Mouse (Mus musculus) heart, embryonic 14.5 days (tissue): ENCODE results near the gene 1700016K19Rik. TPM values are rescaled to one million over a fixed set of nuclear protein-coding genes. Genes with fewer than 3 reads are reported as not detected.

Experiments
- ATAC-seq: fragments of 200-750 bp; cut with Nextera tagmentation; 2 replicates; pipeline ENCODE4 v1.8.0; 2017; ENCODE audit warnings: low read depth, moderate TSS enrichment; ENCODE audit not compliant: insufficient number of reproducible peaks, insufficient read depth, low FRiP score
- H3K27ac ChIP-seq, 2 experiments: fragments of 200-500 bp in 1 of 2; fragments of 300-500 bp in 1 of 2; sonication (generic) in 1 of 2; replicated peaks in 1 of 2; 2 replicates each; pipeline ENCODE4 v1.5.1; 2012 to 2014; ENCODE audit warnings: low read depth in 2 of 2, low read length in 2 of 2, control low read depth in 1 of 2, mild to moderate bottlenecking in 1 of 2, mixed read lengths in 1 of 2; ENCODE audit not compliant: control insufficient read depth in 1 of 2, insufficient read depth in 1 of 2
- H3K27me3 ChIP-seq: fragments of 300-500 bp; sonication (generic); 2 replicates; pipeline ENCODE4 v1.6.1; 2014; ENCODE audit warnings: mild to moderate bottlenecking, low read length, control low read depth; ENCODE audit not compliant: control insufficient read depth, insufficient read depth
- H3K36me3 ChIP-seq: fragments of 300-500 bp; sonication (generic); 2 replicates; pipeline ENCODE4 v1.6.1; 2014; ENCODE audit warnings: mild to moderate bottlenecking, control low read depth, low read length, mixed read lengths; ENCODE audit not compliant: control insufficient read depth, insufficient read depth
- H3K4me1 ChIP-seq, 2 experiments: fragments of 200-500 bp in 1 of 2; fragments of 300-500 bp in 1 of 2; sonication (generic) in 1 of 2; 2 replicates each; pipeline ENCODE4 v1.6.1; 2012 to 2014; ENCODE audit warnings: low read length in 2 of 2, control low read depth in 1 of 2, mixed read lengths in 1 of 2; ENCODE audit not compliant: control insufficient read depth in 2 of 2, insufficient read depth in 2 of 2
- H3K4me2 ChIP-seq: fragments of 300-500 bp; sonication (generic); 2 replicates; pipeline ENCODE4 v1.6.1; 2014; ENCODE audit warnings: mild to moderate bottlenecking, low read length
- H3K4me3 ChIP-seq, 2 experiments: fragments of 200-500 bp in 1 of 2; fragments of 300-500 bp in 1 of 2; sonication (generic) in 1 of 2; 2 replicates each; pipeline ENCODE4 v1.5.1; 2012 to 2014; ENCODE audit warnings: low read length in 2 of 2, mild to moderate bottlenecking in 2 of 2, control low read depth in 1 of 2, low read depth in 1 of 2, moderate library complexity in 1 of 2; ENCODE audit not compliant: control insufficient read depth in 1 of 2, insufficient read depth in 1 of 2
- H3K9ac ChIP-seq: fragments of 300-500 bp; sonication (generic); 2 replicates; pipeline ENCODE4 v1.6.1; 2014; ENCODE audit warnings: mild to moderate bottlenecking, low read length
- H3K9me3 ChIP-seq: fragments of 300-500 bp; sonication (generic); 2 replicates; pipeline ENCODE4 v1.6.1; 2016; ENCODE audit warnings: low read length, control low read depth; ENCODE audit not compliant: control insufficient read depth
- WGBS: fragments of 180-500 bp; shearing (Covaris S2); extraction: QIAGEN DNeasy Blood & Tissue Kit; methylation state at CpG from one replicate; pipeline ENCODE4 v1.1.7; 2014; 5-methylcytosine and 5-hydroxymethylcytosine counted together
- polyA plus RNA-seq: library from polyadenylated mRNA; unstranded; fragments of >200 nt; fragmentation: Nextera tagmentation; extraction: Ambion mirVana; gene quantifications from 2 replicates; pipeline ENCODE4 v1.2.1, GENCODE M21; 2014

Gene 1700016K19Rik
- polyA plus RNA-seq, 1 experiment from 2014 or later, result 0.22 TPM

DNA sequence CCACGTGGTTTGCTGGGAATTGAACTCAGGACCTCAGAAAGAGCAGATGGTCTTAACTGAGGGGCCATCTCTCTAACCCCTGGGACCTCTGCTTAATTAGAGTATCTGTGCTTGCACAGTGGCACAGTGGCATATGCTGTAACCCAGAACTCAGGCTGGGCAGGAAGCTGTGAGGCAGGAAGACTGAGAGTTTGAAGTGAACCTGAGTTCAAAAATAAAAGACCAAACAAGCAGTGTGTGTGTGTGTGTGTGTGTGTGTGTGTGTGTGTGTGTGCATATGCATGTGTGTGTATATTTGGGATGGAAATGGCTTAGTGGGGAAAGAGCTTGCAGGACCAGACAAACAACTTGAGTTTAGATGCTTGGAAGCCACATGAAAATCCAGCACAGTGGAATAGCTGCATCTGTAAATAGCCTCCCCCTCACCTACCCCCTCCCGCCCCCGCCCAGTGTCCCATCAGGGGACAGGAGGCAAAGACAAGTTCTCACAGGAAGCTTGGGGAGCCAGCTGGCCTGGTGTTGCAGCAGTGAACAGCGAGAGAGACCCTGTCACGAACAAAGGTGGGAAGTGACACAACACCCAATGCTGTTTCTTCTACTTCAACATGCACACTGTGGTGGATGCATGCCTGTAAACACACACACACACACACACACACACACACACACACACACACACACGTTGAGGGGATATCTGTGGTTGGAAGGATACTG lies 38.0 kb downstream of the 1700016K19Rik start:
- no peak for ATAC-seq
- 40% methylated on average over 6 of the region's 6 CpGs for WGBS
- Histone ChIP-seq H3K36me3 (no peaks in the 10 kb centered on the region), H3K4me2 (no peak overlapping the region), H3K9ac (no peak overlapping the region), H3K4me3 (no peak overlapping the region), H3K9me3 (no peaks in the 10 kb centered on the region), H3K4me1 (peaks cover 3 to 6% of the 10 kb centered on the region in 2 experiments; a peak in 3 of 4 replicates), H3K27me3 (no peaks in the 10 kb centered on the region), H3K27ac (no peak overlapping the region)

- no peak for ATAC-seq
- no peaks in the 10 kb centered on the region for H3K27me3 ChIP-seq
- no peak overlapping the region for H3K27ac ChIP-seq
- 84% methylated on average over 3 of the region's 3 CpGs for WGBS
- H3K9me3 ChIP-seq, result no peaks in the 10 kb centered on the region
- no peak overlapping the region for H3K9ac ChIP-seq
- no peaks in the 10 kb centered on the region for H3K36me3 ChIP-seq
- H3K4me3 ChIP-seq, result no peak overlapping the region
- H3K4me1 ChIP-seq, result peaks cover 7 to 13% of the 10 kb centered on the region in 2 experiments
- H3K4me2 ChIP-seq, result no peak overlapping the region
These were observed 39.8 kb downstream of the 1700016K19Rik start for GRCm38 (mm10) chr11:76039271-76040053.

DNA sequence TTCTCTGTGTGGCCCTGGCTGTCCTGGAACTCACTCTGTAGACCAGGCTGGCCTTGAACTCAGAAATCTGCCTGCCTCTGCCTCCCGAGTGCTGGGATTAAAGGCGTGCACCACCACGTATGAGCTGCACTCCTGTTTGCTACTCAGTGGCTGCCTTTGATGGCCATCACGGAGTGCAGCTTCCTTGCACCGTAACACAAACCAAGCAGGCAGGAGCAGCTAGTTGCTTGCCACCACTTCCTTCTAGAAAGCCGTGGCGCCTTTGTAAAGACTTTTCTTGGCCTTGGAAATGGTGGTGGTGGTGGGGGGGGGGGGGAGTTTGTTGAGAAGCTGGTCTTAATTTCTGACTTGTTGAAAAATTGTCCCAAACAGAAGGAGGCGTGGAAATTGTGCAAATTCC lies 40.4 kb downstream of the 1700016K19Rik start:
- H3K4me2 ChIP-seq, result no peak overlapping the region
- no peak overlapping the region for H3K27ac ChIP-seq
- no peak overlapping the region for H3K9ac ChIP-seq
- no peak overlapping the region for H3K4me3 ChIP-seq
- 83% methylated on average over 8 of the region's 8 CpGs for WGBS
- H3K9me3 ChIP-seq, result no peaks in the 10 kb centered on the region
- H3K27me3 ChIP-seq, result no peaks in the 10 kb centered on the region
- ATAC-seq, result no peak
- peaks cover 7 to 13% of the 10 kb centered on the region in 2 experiments for H3K4me1 ChIP-seq
- no peaks in the 10 kb centered on the region for H3K36me3 ChIP-seq

- WGBS, result 78% methylated on average over 4 of the region's 4 CpGs
- ATAC-seq, result no peak
- Histone ChIP-seq H3K27ac (no peak overlapping the region), H3K9ac (no peak overlapping the region), H3K4me3 (no peak overlapping the region), H3K4me1 (peaks cover 7 to 13% of the 10 kb centered on the region in 2 experiments), H3K36me3 (peaks cover 6% of the 10 kb centered on the region), H3K4me2 (no peak overlapping the region), H3K27me3 (no peaks in the 10 kb centered on the region), H3K9me3 (no peaks in the 10 kb centered on the region)
These were observed 41.2 kb downstream of the 1700016K19Rik start for GRCm38 (mm10) chr11:76040761-76041376.

DNA sequence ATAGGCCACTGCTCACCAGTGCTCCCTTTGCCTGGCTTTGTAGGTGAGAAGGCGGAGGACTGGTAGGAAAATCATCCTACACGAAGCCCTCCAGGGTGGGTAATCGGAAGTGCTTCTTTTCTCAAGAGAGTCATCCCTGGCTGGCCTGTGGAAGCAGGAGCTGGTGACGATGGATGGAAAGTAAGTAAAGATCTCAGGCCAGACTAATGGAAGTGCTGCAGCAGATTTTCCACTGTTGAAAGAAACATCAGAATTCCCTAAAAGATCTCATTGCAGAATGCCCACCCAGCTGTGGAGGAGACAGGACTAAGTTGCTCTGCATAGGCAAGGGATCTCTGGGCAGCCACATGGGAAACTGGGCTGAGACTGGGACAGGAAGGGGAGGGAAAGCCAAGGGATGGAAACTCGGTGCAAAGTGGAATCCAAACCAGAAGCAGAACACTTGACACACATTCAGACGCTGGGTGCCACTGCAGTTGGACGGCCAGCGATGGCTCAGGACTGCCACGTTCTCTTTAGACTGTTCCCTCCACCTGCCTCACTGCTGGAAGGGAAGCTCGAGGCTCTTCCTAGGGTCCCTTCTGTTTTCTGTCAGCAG lies 42.4 kb downstream of the 1700016K19Rik start:
- no peaks in the 10 kb centered on the region for H3K27me3 ChIP-seq
- no peak overlapping the region for H3K4me2 ChIP-seq
- peaks cover 7 to 13% of the 10 kb centered on the region in 2 experiments for H3K4me1 ChIP-seq
- H3K36me3 ChIP-seq, result peaks cover 17% of the 10 kb centered on the region
- H3K27ac ChIP-seq, result peak overlapping the region in 1 of 2 experiments; percentile 7; a peak in 1 of 4 replicates
- ATAC-seq, result no peak
- no peak overlapping the region for H3K4me3 ChIP-seq
- WGBS, result 40% methylated on average over 10 of the region's 10 CpGs
- H3K9me3 ChIP-seq, result no peaks in the 10 kb centered on the region
- H3K9ac ChIP-seq, result no peak overlapping the region

DNA sequence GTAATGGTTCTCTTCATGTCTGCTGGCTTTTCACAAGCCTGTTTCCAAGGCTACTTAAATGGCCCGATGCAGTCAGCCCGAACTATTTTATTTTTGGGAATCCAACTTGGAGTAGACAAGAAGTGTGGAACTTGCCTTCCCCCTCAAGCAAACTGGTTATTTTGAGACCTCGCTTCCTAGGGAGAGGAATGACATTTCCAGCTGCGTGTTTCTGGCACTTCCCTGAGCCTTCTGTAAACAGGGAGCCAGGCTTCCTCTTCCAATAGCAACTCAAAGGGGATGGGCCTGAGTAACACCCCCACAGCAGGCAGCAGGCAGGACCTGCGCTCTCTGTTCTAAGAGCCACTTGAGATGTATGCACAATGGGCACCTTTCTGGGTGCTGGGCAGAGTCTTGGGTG lies 43.2 kb downstream of the 1700016K19Rik start:
- H3K4me3 ChIP-seq, result no peak overlapping the region
- 0 out of 2 replicates have a peak overlapping the region, but pooled peaks have one; percentile 16 for H3K4me2 ChIP-seq
- H3K4me1 ChIP-seq, result peaks cover 7 to 13% of the 10 kb centered on the region in 2 experiments
- H3K9ac ChIP-seq, result no peak overlapping the region
- no peaks in the 10 kb centered on the region for H3K9me3 ChIP-seq
- peaks cover 18% of the 10 kb centered on the region for H3K36me3 ChIP-seq
- 0 out of 2 replicates have a peak, but pooled peaks have one; percentile 59 for ATAC-seq
- WGBS, result 16% methylated on average over 5 of the region's 5 CpGs
- no peaks in the 10 kb centered on the region for H3K27me3 ChIP-seq
- H3K27ac ChIP-seq, result peak overlapping the region in 1 of 2 experiments; percentile 7; a peak in 1 of 4 replicates

DNA sequence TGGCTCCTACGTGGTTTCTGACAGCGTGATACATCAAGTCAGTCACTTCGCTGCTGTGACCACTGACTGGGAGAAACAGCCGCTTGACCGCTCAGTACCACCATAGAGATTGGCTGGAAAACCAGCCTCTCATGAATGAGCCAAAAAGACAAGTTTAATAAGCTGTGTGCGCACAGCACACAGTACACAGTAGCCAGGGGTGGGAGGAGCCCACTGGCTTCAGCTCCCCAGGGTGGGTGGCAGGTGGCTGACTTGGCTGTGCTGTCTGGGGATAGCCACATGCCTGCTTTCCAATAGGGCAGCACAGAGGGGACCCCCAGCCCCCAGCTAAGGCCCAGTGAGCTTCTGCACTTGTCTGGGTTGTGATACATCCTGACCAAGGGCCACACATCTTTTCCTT lies 44.8 kb downstream of the 1700016K19Rik start:
- no peak for ATAC-seq
- Histone ChIP-seq H3K4me2 (no peak overlapping the region), H3K27me3 (no peaks in the 10 kb centered on the region), H3K27ac (no peak overlapping the region), H3K4me1 (peaks cover 7 to 13% of the 10 kb centered on the region in 2 experiments), H3K36me3 (peaks cover 22% of the 10 kb centered on the region), H3K9me3 (no peaks in the 10 kb centered on the region), H3K9ac (no peak overlapping the region), H3K4me3 (no peak overlapping the region)
- WGBS, result 87% methylated on average over 6 of the region's 6 CpGs
